Mouse (Mus musculus) neutrophil, adult 65 days (primary cell): ENCODE results near the gene Gja8. TPM values are rescaled to one million over a fixed set of nuclear protein-coding genes. Genes with fewer than 3 reads are reported as not detected.

ENCODE experiments used
- total RNA-seq: library from RNA; stranded (reverse); gene quantifications from 2 replicates; pipeline ENCODE4 v1.2.4, GENCODE M21; 2023

Gja8 gene
- total RNA-seq, result not detected in 2 replicates

DNA sequence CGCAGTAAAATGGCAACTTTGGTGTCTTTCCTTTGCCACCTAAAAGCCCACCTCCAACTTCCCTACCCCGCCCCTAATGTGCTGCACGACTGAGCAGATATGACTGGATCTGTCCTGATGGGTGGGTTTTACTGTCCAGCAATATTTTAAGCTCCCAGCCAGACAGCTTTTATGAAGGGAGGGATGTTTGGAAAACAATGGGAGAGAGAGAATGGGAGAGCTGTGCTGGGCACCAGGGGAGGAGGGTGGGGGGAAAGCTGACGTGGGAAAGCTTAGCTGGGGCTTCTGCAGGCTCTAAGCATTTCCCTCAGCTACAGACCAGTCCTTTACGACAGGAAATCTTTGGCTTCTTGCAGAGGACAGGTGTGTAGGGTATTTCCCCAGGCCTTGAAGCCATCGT lies at the start of gene Gja8:
Gene Gja8 (minus strand): TSS at position 101 of the 400 bp plus-strand sequence.

DNA sequence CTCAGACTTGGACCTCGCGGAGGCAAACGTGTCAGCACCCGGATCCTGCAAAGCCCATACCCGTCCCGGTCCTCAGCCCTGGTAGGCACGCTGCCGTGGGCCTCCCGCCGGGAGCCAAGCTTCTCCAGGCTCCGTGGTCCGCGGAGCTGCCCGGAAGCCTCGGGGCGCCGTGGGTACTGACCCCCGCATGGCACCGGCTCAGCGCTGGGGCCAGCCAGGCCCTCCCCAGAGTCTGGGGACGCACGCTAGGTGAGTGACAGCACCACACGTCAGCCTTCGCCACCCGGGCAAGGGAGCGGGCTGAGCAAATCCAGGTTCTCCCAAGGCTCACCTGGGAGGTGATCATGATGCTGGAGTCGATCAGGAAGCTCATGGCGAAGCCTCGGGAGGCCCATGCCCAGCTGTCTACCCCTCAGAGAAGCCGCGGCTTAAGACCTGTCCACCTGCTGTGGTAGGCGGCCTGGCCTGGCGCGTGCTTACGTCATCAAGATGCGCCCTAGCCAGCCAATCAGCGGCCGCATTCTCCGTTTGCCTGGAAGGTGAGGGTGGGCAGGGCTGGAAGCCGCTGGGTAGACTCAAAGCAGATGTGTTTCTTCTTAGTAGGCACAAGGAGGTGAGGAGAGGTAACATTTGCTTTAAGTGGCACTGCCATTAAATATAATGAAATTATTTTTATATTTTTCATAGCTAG lies 20.8 kb downstream of the Gja8 start, which contains the start of gene Gpr89:
Gene Gpr89 (minus strand): TSS at position 496 of the 691 bp plus-strand sequence.

DNA sequence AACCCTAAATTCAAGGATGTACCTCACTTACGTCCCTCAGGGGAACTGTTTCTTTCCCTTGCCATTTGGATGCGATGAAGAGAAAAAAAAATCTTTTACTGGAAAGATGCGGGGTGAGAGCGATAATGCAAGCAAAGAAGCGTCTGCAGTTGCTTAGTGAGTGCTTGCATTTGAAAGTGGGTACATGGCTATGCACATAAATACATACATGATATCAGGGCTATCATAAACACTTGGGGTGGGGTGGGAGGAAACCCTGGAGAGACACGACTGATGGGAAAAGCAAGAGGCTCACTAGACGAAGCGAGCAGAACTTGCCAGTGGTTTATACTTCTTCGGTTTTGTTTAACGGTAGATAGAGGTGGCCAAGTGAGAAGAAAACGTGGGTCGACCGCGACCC lies 21.4 kb downstream of the Gja8 start, which contains the start of gene Gja5:
Gene Gja5 (plus strand): TSS at position 301 of the 400 bp plus-strand sequence.

Other genes starting within 250 kb of the Gja8 start
- 35.0 and 35.4 TPM in 2 replicates for gene Pias3, start 229.6 kb downstream of the Gja8 start, total RNA-seq
- gene Nudt17, start 217.5 kb downstream of the Gja8 start, total RNA-seq, result 0.88 and 1.3 TPM in 2 replicates
- 33.7 and 44.1 TPM in 2 replicates for gene Polr3c, start 198.4 kb downstream of the Gja8 start, total RNA-seq
- 62.1 and 69.5 TPM in 2 replicates for gene Rnf115, start 198.4 kb downstream of the Gja8 start, total RNA-seq
- not detected in 2 replicates for gene Pdzk1, start 96.7 kb downstream of the Gja8 start, total RNA-seq
- not detected in 2 replicates for gene Cd160, start 96.7 kb downstream of the Gja8 start, total RNA-seq
- gene Gja5, start 21.3 kb downstream of the Gja8 start, total RNA-seq, result 0.88 TPM in 1 of 2 replicates, not detected in the other
- gene Gpr89, start 20.7 kb downstream of the Gja8 start, total RNA-seq, result 6.1 and 6.4 TPM in 2 replicates
- gene Acp6, start 232.8 kb upstream of the Gja8 start, total RNA-seq, result 9.9 and 11.2 TPM in 2 replicates